Mouse (Mus musculus) right cerebral cortex, adult 18-20 months (tissue): ENCODE results near the gene Rnf208.
A peak's percentile ranks its signal among the peaks of the same experiment; 100 is the strongest.

Experiments
- DNase-seq: peaks from one replicate; pipeline ENCODE4 v3.0.0; 2022; ENCODE audit warnings: mixed read lengths

Gene Rnf208

DNA sequence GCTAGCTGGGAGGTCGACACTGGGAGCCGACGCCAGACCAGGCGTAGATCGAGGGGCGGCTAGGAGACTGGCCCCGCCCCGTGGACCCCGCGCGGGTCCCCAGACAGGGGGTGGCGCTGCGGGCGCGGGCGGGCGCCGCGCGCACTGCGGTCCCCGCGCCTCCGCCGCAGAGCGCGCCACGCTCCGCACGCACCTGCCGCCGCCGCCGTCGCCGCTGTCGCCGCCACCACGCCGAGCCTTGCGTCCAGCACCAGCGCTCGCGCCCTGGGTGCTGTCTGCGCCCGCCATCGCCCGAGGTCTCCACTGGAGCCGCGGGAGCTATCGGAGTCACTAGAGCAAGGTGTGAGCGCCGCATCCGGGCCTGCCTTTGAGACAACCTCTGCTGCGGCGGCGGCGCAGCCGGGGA, at the start of gene Rnf208, which contains the start of gene Cysrt1:
Rnf208 (plus strand) TSS at position 155 of the 406 bp plus-strand sequence.
Cysrt1 (minus strand) TSS at position 352 of the 406 bp plus-strand sequence.
- DNase-seq = peak; percentile 53

- peak; percentile 82 for DNase-seq
Observed at GRCm38 (mm10) chr2:25193330-25193770, 48.7 kb upstream of the Rnf208 start.

- no peak for DNase-seq
Observed at GRCm38 (mm10) chr2:25194006-25194405, 48.0 kb upstream of the Rnf208 start.

DNA sequence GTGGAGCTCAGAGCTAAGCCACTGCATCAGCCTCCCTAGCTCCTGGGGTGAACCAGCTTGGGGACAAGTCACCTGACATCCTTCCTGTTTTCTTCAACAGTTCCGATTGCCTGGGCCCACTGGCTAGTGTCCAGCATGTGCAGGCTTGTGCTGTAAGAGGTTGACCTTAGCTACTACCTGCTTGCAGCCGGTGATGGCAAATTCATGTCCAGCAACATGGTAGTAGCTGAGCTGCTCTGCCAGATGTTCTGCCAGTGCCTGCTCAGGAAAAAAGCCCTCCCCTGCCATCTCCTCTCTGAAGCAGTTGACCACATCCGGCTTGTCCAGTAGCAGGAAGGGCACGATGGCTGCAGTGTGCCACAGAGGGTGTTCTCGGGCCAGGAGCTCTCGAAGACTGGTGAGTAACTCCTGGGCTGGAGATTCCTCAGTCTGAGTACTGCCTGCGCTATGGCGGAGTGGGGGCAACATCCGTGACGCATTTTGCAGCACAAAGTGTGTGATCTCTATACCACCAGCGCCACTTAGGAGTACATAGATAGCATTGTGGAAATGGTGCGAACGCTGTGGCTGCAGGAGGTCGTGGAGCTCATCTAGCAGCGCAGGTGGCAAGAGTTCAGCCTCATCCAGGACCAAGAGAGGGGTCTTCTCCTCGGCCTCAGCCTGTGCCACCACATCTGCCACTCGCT, 47.4 kb upstream of the Rnf208 start:
- no peak for DNase-seq

DNA sequence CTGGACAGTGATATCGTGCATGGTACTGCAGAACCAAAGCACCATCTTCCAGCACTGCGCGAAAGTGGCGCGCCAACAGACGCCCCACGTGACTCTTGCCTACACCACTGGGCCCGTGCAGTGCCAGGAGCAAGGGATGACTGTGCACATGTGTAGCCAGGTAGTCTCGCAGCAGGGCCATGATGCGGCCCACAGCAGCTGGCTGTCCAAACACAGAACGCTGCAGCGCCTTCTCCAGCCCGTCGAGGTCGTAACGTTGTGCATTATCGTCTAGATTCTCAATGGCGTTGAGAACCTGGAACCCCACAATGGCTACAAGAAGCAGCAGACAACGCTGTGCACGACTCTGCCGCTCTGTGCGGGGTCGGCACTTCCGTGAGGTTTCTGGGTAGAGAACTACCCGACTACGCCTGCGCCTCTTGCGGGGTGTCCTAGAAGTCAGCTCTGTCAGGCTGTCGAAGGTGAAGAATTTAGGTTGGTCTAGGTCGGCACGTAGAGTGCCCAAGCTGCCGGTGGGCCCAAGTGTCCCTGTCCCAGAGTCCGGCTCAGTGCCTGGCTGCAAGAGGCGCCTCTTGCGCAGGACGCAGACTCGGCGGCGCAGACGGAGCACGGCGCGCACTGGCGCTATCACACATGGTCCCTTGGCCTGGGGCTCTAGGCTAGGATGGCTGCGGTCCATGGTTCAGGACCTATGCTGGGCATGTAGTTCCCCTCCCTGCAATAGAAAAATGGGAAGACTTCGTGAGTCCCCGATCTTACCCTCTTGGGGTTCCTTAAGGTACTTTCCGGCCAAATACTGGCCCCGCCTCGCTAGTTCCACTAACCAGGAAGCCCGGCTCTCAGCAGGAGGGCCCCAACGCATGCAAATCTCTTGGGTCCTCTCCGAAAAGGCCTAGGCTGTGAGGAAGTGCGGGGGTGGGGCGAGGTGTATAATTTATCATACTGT, 46.6 kb upstream of the Rnf208 start:
- no peak for DNase-seq

GRCm38 (mm10) chr2:25196172-25196954, 45.7 kb upstream of the Rnf208 start, which contains the start of gene Tor4a:
Gene Tor4a (minus strand): TSS chr2:25196886.
- peak; percentile 18 for DNase-seq

- DNase-seq = no peak
Observed at GRCm38 (mm10) chr2:25197191-25197590, 44.9 kb upstream of the Rnf208 start.

DNA sequence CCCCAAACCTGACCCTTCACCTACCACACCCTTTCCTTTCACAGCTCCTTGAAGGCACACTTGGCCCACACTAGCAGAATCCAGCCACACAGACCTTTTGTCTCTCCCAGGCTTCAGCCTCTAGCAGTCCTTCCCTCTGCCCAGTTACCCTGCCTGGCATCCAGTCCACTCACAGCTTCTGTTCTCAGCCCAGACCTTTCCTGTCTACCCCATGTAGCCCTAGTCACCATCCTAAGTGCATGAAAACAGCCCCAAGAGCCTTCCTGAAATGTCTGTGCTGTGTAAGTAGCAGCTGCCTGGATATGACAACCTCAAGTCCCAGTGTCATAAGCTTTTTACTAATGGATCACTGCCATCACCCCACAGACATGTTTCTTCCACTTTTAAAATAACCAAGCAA, 44.1 kb upstream of the Rnf208 start:
- DNase-seq = no peak

- DNase-seq = no peak
Observed at GRCm38 (mm10) chr2:25200631-25201030, 41.4 kb upstream of the Rnf208 start.

- no peak for DNase-seq
Observed at GRCm38 (mm10) chr2:25203631-25204214, 38.3 kb upstream of the Rnf208 start.

DNA sequence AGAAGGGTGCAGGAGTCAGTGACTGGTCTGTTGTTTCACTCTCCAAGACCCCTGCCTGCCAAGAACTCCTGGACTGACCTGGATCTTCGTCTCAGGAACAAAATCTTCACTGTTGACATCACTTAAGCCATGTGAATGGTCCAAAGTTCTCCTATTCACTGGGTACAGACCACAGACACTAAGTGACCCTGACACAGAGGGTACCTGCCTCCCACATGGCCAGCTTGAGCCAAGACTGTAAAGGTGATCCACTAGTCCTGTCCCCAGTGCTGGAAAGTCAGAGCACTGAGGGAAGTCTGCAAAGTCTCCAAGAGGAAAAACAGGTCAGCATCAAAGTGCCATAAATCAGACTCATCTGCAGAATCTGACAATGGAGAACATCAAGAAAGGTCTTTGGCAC, 34.5 kb upstream of the Rnf208 start:
- no peak for DNase-seq

- DNase-seq = no peak
Observed at GRCm38 (mm10) chr2:25210686-25211085, 31.4 kb upstream of the Rnf208 start.

DNA sequence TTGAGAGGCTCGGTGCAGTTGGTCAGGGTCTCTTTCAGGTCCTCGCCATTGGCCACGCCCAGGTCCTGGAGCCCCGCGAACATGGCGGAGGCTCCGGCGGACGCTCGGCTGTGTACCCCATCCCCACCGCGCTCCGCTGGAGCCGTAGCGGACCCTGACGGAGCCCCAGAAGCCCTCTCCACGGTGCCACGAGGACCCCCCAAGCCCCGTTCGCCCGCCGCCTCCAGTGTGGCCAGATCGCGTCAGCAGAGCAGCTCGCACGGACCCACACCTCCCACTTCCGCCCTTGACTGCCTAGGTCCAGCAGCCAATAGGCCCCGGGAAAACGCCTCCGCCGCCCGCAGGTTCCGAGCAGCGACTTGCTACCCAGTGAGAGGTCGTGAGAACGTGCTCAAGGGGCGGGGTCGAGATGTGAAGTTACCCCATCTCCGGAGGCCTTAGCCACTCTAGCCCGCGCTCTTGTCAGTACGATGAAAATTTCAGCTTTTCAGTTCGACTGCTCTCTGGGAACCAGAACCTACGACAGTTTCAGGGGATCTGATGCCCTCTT, 30.9 kb upstream of the Rnf208 start, which contains the start of gene Nelfb:
Nelfb (minus strand) TSS at position 369 of the 550 bp plus-strand sequence.
- peak; percentile 85 for DNase-seq

DNA sequence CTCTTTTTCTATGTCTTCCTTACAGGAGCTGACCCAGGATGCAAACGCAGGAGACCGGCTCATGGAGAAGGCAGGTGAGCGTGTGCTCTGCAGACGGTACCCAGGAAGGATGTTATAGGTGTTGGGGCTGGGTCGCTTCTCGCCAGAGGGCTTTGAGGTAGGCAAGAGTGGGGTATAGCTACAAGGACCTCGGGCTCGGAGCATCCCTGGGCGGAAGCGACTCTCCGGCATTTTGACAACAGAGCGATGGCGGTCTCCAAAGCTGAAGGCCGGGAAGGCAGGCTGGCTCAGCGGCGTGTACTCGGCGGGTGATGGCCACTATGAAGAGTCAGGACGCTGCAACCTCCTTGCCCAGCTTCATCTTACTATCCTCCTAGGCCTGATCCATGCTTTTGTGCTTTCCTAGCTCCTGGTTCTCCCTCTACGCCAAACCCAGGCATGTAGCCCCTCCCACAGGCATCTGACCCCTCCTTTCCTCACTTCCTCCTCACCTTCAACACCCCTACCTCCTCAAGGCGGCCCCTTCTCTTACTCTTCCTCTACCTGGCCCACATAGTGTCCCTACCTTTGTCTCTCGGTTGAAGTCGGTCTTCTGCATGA, 28.7 kb upstream of the Rnf208 start:
- DNase-seq = no peak

DNA sequence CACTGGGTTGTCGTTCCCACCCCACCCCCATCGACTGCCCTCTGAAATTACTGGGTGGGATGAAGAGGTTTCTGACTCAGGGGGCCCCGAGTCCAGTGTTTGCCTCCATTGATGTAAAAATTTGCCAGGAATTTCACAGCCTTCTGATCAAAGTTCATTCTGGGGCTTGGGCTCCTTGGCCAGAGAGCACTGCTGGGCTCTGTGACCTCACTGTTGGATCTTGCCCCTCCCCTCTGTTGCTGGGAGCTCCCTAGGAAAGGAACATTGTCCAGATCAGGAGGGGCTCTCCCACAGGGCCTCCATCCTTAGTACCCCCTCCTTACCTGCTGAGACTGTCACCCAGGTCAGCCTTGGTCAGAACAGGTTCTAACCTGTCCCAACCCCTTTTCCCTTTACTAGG, 27.6 kb upstream of the Rnf208 start, which contains the start of gene Stpg3:
Stpg3 (minus strand) TSS at position 194 of the 400 bp plus-strand sequence.
- DNase-seq = no peak

- no peak for DNase-seq
Observed at GRCm38 (mm10) chr2:25217666-25218065, 24.4 kb upstream of the Rnf208 start.

GRCm38 (mm10) chr2:25218445-25218844, 23.6 kb upstream of the Rnf208 start, which contains the start of gene Fam166a:
Gene Fam166a (plus strand): TSS chr2:25218745.
- no peak for DNase-seq

DNA sequence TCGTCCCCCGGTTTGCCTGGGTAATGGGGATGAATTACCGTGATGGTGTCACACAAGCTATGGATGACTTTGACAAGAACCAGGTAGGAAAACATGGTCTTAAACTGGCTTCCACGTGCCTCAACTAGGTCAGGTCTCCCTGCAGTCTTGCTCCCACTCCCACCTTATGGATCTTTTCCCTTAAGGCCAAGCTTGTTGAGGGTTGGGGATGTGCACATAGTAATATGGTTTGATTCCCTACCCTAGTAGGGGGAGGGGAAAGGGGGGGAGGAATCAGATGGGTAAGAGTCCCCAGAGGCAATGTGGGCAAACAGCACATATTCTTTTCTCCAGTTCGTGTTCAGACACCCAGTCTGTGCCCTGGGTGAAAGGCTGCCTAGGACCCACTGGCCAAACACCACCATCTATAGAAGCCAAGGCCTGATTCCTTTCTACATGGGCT, 20.7 kb upstream of the Rnf208 start:
- DNase-seq = no peak

DNA sequence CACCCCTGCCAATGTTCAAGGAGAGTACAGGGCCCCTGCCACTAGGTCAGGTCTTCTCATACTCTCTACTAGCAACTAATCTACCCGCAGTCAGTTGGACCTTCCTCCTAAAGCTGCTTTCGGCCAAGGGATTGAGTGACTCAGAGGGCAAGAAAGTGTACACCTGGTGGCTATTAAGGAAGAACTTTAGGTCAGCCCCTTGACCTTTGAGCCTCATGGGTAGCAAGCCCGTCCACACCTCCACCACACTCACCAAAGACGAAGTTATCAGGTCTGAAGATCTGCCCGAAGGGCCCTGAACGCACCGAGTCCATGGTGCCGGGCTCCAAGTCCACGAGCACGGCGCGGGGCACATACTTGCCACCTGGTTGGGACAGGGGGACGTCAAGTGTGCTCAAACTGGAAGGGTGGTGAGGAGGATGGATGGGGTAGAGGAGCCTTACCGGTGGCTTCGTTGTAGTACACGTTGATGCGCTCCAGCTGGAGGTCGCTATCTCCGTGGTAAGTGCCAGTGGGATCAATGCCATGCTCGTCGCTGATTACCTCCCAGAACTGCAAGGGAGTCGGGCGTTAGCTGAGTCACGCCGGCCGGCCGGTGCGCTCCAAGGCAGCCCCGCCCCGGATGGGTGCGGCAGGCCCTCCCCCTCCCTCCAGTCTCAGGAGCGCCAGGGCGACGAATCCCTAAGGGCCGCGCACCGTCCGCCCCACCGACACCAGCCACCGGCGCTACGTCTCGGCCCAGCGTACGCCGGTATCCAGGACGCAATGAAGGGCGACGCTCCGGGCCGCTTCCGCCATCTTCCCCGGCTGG, 18.2 kb upstream of the Rnf208 start:
- DNase-seq = peak; percentile 82

DNA sequence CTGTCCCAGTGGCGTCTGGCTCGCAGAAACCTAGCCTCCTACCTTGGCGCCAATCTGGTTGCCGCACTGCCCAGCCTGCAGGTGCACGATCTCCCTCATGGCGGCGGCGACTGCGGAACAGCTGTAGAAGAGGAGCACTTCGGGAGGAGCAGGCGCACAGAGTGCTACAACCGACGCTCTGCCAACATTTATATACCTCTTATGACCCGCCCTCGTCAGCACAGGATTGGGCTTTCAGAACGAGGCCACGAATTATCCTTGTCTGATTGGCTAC, 17.6 kb upstream of the Rnf208 start, which contains the start of gene Tubb4b:
Tubb4b (minus strand) TSS at position 211 of the 274 bp plus-strand sequence.
- no peak for DNase-seq
